Mouse (Mus musculus) G1E (cell line): Measurements from ENCODE around the gene Paics. TPM values are rescaled to one million over a fixed set of nuclear protein-coding genes. Genes with fewer than 3 reads are reported as not detected.
"Not testable (repeated sequence)": the region's sequence is repeated elsewhere in the genome, so short reads cannot be mapped to it uniquely, and the experiment has no call there.

ENCODE experiments used
- ATAC-seq: 2 replicates; pipeline ENCODE4 v1.8.0; 2016; ENCODE audit warnings: mild to moderate bottlenecking; ENCODE audit not compliant: insufficient number of reproducible peaks, poor library complexity, low FRiP score, severe bottlenecking; ENCODE audit errors: extremely low read depth
- DNase-seq: peaks from one replicate; pipeline ENCODE4 v3.0.0; 2012; ENCODE audit warnings: low spot score
- H3K27me3 ChIP-seq: 2 replicates; pipeline ENCODE4 v1.6.1; 2012; ENCODE audit warnings: mild to moderate bottlenecking, low read length, inconsistent platforms; ENCODE audit not compliant: insufficient read depth
- H3K36me3 ChIP-seq: replicated peaks from 2 replicates; pipeline ENCODE3; 2012; ENCODE audit warnings: mild to moderate bottlenecking, inconsistent platforms
- H3K4me1 ChIP-seq: 2 replicates; pipeline ENCODE4 v1.6.1; 2012; ENCODE audit warnings: low read depth, low read length, inconsistent platforms, mixed read lengths; ENCODE audit not compliant: insufficient read depth
- H3K4me3 ChIP-seq: 2 replicates; pipeline ENCODE4 v1.5.1; 2012; ENCODE audit warnings: low read depth, mild to moderate bottlenecking, inconsistent platforms, low read length, moderate library complexity, mixed read lengths
- H3K9me3 ChIP-seq: replicated peaks from 2 replicates; pipeline ENCODE4 v1.6.1; 2012; ENCODE audit warnings: inconsistent platforms
- CTCF ChIP-seq: IDR thresholded peaks from 2 replicates; pipeline ENCODE4 v1.5.1; 2012; ENCODE audit warnings: low read depth, low read length, inconsistent platforms, mixed read lengths
- GATA1 ChIP-seq: IDR thresholded peaks from 2 replicates; pipeline ENCODE4 v1.6.1; 2012; ENCODE audit warnings: borderline replicate concordance, low read length, inconsistent platforms, mixed read lengths
- GATA2 ChIP-seq: IDR thresholded peaks from 2 replicates; pipeline ENCODE4 v1.6.1; 2012; ENCODE audit warnings: low read depth, low read length, inconsistent platforms, borderline replicate concordance
- POLR2AphosphoS5 ChIP-seq: IDR thresholded peaks from 2 replicates; pipeline ENCODE4 v1.6.1; 2012; ENCODE audit warnings: low read depth, low read length, inconsistent platforms; ENCODE audit not compliant: insufficient replicate concordance
- TAL1 ChIP-seq: conservative IDR thresholded peaks from 2 replicates; pipeline ENCODE4 v1.6.1; 2012; ENCODE audit warnings: low read depth, low read length, inconsistent platforms, mixed read lengths
- polyA plus RNA-seq: library from polyadenylated mRNA; stranded (reverse); fragments of >175 nt; gene quantifications from 2 replicates; pipeline ENCODE4 v1.2.3, GENCODE M21; 2012
- total RNA-seq, 2 experiments: library from RNA; stranded (forward) in 1 of 2; stranded (reverse) in 1 of 2; fragments of 200-1000 nt in 1 of 2; fragments of >200 nt in 1 of 2; fragmentation: Nextera tagmentation in 1 of 2; gene quantifications; 2 replicates each; pipeline ENCODE4 v1.2.3; 2014 to 2017

Gene Paics
- total RNA-seq (2014; fragmentation: Nextera tagmentation) (473 and 606 TPM in 2 replicates), total RNA-seq (2017) (382 and 439 TPM in 2 replicates), polyA plus RNA-seq (20.2 and 23.4 TPM in 2 replicates)

GRCm38 (mm10) chr5:76951106-76952027, at the start of gene Paics, which contains the start of gene Ppat:
TSS of gene Paics (plus strand) at chr5:76951307.
TSS of gene Ppat (minus strand) at chr5:76951578.
- Histone ChIP-seq H3K9me3 (no peaks in the 10 kb centered on the region), H3K27me3 (no peaks in the 10 kb centered on the region), H3K4me3 (peak within 1 kb of the TSS; percentile 94), H3K36me3 (peaks cover 51% of the 10 kb centered on the region), H3K4me1 (peaks cover 62% of the 10 kb centered on the region)
- DNase-seq (peak; percentile 89), ATAC-seq (peak; percentile 86)
- TF ChIP-seq CTCF: no peak
- no peak for TF ChIP-seq POLR2AphosphoS5
- no peak for TF ChIP-seq GATA1
- no peak for TF ChIP-seq GATA2
- TF ChIP-seq TAL1: no peak

DNA sequence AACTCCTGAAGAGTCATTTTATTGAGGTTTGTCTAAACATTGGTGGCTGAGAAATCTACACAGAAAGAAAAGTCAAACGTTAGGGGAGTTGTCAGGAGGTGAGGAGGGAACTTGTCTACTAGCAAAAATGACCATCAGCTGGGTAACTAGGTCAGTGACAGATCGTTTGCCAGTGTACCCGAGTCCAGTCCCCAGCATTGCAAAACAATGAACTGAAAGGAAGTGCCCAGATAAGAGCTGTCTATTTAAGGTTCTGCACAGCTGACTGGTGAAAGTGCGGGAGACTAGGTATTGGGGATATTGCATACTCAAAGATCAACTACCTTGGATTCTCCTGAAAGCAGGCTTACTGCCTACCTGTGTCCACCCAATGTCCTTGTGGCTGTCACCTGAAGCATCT, 49.0 kb upstream of the Paics start:
- no peak overlapping the region for H3K4me3 ChIP-seq
- TF ChIP-seq GATA2 (no peak), TAL1 (no peak), POLR2AphosphoS5 (no peak), CTCF (no peak), GATA1 (no peak)
- peaks cover 52% of the 10 kb centered on the region for H3K36me3 ChIP-seq
- H3K27me3 ChIP-seq: no peaks in the 10 kb centered on the region
- H3K9me3 ChIP-seq: no peaks in the 10 kb centered on the region
- H3K4me1 ChIP-seq: peaks cover 13% of the 10 kb centered on the region
- DNase-seq (no peak), ATAC-seq (no peak)

GRCm38 (mm10) chr5:76904713-76905404, 46.2 kb upstream of the Paics start:
- Histone ChIP-seq H3K36me3 (peaks cover 36% of the 10 kb centered on the region), H3K9me3 (no peaks in the 10 kb centered on the region), H3K27me3 (no peaks in the 10 kb centered on the region), H3K4me3 (peak overlapping the region; percentile 86), H3K4me1 (peaks cover 13% of the 10 kb centered on the region)
- DNase-seq (peak; percentile 8), ATAC-seq (no peak)
- TF ChIP-seq CTCF (no peak), GATA2 (no peak), GATA1 (no peak), TAL1 (no peak), POLR2AphosphoS5 (no peak)

- H3K36me3 ChIP-seq: peaks cover 37% of the 10 kb centered on the region
- no peaks in the 10 kb centered on the region for H3K27me3 ChIP-seq
- peak within 1 kb of the TSS; percentile 86 for H3K4me3 ChIP-seq
- peak; percentile 82 for DNase-seq
- H3K4me1 ChIP-seq: peaks cover 13% of the 10 kb centered on the region
- peak; percentile 84 for ATAC-seq
- no peaks in the 10 kb centered on the region for H3K9me3 ChIP-seq
- TF ChIP-seq GATA1: no peak
- no peak for TF ChIP-seq CTCF
- 0 out of 2 replicates have a peak, but pooled peaks have one; percentile 60 for TF ChIP-seq POLR2AphosphoS5
- TF ChIP-seq GATA2: no peak
- TF ChIP-seq TAL1: no peak
Observed at GRCm38 (mm10) chr5:76905405-76906154, 45.5 kb upstream of the Paics start, which contains the start of gene Aasdh. TSS of gene Aasdh (minus strand) at chr5:76905514.

GRCm38 (mm10) chr5:76906155-76906499, 45.0 kb upstream of the Paics start:
- no peak for TF ChIP-seq GATA1
- TF ChIP-seq POLR2AphosphoS5: no peak
- no peak for TF ChIP-seq GATA2
- no peak for TF ChIP-seq TAL1
- no peak for TF ChIP-seq CTCF

DNA sequence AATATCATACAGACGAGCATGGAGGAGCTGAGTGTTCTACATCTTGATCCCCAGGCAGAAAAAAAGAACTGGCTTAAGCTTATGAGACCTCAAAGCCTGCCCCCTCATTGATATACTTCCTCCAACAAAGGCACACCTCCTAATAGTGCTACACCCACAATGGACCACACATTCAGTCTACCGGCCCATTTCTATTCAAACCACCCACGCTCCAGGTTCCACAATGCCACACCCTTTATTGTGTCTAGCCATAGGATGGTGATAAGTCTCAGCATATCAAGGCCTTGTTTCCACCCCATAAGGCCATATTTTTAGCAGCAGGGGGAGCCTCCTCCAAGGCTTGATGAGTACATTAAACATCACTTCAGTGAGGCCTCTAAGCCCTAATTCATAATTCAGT, 40.3 kb upstream of the Paics start:
- ATAC-seq (no peak), DNase-seq (no peak)
- Histone ChIP-seq H3K4me3 (no peak overlapping the region), H3K27me3 (no peaks in the 10 kb centered on the region), H3K9me3 (no peaks in the 10 kb centered on the region), H3K4me1 (peaks cover 14% of the 10 kb centered on the region), H3K36me3 (peaks cover 64% of the 10 kb centered on the region)
- no peak for TF ChIP-seq GATA2
- no peak for TF ChIP-seq POLR2AphosphoS5
- no peak for TF ChIP-seq TAL1
- no peak for TF ChIP-seq GATA1
- no peak for TF ChIP-seq CTCF

More at GRCm38 (mm10) chr5:76906155-76906499, 45.0 kb upstream of the Paics start:
- DNase-seq (no peak), ATAC-seq (no peak)
- H3K36me3 ChIP-seq: peaks cover 37% of the 10 kb centered on the region
- H3K27me3 ChIP-seq: no peaks in the 10 kb centered on the region
- H3K9me3 ChIP-seq: no peaks in the 10 kb centered on the region
- H3K4me1 ChIP-seq: peaks cover 15% of the 10 kb centered on the region
- H3K4me3 ChIP-seq: peak overlapping the region; percentile 86

- DNase-seq, H3K4me1 ChIP-seq, H3K9me3 ChIP-seq, H3K4me3 ChIP-seq, ATAC-seq, H3K27me3 ChIP-seq: not testable (repeated sequence)
- peaks cover 70% of the 10 kb centered on the region for H3K36me3 ChIP-seq
Observed at GRCm38 (mm10) chr5:76912522-76912921, 38.6 kb upstream of the Paics start.
